Mouse (Mus musculus): ENCODE measurements around the gene Paf1.

The Paf1 gene

GRCm38 (mm10) chr7:28392429-28393271 is at the start of gene Paf1, which contains the start of gene Med29:
Paf1 (plus strand) TSS chr7:28392951.
Med29 (minus strand) TSS chr7:28392708.
- in situ Hi-C loops (cut with MboI; ENCODE audit: low pct_unique_long_range_greater_than_20kb in 1 of 2, low sequenced_read_pairs in 2 of 2, unreplicated experiment in 1 of 2) = no loop called here

- in situ Hi-C loops (cut with MboI; ENCODE audit: low pct_unique_long_range_greater_than_20kb in 1 of 2, low sequenced_read_pairs in 2 of 2, unreplicated experiment in 1 of 2) = no loop called here
These were observed 48.1 kb upstream of the Paf1 start for GRCm38 (mm10) chr7:28344637-28345036.

DNA sequence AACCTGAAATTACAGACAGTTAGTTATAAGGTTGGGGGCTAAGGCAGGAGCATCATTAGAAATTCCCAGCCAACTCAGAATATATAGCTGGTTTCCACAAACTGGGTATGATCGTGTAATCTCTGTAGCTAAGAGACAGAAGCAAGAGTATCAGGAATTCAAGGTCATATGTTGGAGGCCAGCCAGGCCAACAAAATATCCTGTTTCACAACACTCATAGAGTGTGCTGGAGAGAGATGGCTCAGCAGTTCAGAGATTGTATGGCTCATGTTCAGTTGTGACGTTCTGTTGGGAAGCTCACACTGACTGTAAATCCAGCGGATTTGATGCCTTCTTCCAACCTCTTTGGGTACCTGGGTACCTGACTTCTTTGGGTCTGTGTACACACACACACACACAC is 45.0 kb upstream of the Paf1 start:
- in situ Hi-C loops (cut with MboI; ENCODE audit: low pct_unique_long_range_greater_than_20kb in 1 of 2, low sequenced_read_pairs in 2 of 2, unreplicated experiment in 1 of 2) = no loop called here

DNA sequence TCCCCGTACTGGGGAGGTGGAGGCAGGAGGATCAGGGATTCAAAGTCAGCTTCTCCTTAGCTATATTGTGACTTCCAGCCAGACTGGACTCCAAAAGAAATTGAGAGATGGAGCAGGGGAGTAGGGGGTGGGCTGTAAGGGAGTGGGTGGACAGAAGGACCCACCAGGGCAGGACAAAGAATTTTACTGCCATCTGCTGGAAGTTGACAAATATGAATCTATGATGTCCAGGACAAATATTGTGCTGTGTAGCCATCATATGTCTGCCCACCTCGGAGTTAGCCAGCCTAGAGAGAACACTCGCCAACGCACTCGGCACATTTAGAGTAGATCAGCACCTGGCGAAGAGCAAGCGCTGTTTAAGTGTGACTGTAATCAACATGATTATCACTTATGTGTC is 44.1 kb upstream of the Paf1 start:
- in situ Hi-C loops (cut with MboI; ENCODE audit: low pct_unique_long_range_greater_than_20kb in 1 of 2, low sequenced_read_pairs in 2 of 2, unreplicated experiment in 1 of 2) = no loop called here

GRCm38 (mm10) chr7:28350155-28350883 is 42.4 kb upstream of the Paf1 start, which contains the start of gene Rps16:
Rps16 (plus strand) TSS chr7:28350652.
- in situ Hi-C loops (cut with MboI; ENCODE audit: low pct_unique_long_range_greater_than_20kb in 1 of 2, low sequenced_read_pairs in 2 of 2, unreplicated experiment in 1 of 2) = no loop called here

GRCm38 (mm10) chr7:28351676-28352191 is 41.0 kb upstream of the Paf1 start:
- in situ Hi-C loops (cut with MboI; ENCODE audit: low pct_unique_long_range_greater_than_20kb in 1 of 2, low sequenced_read_pairs in 2 of 2, unreplicated experiment in 1 of 2) = no loop called here

GRCm38 (mm10) chr7:28353267-28353666 is 39.5 kb upstream of the Paf1 start:
- in situ Hi-C loops (cut with MboI; ENCODE audit: low pct_unique_long_range_greater_than_20kb in 1 of 2, low sequenced_read_pairs in 2 of 2, unreplicated experiment in 1 of 2) = no loop called here

DNA sequence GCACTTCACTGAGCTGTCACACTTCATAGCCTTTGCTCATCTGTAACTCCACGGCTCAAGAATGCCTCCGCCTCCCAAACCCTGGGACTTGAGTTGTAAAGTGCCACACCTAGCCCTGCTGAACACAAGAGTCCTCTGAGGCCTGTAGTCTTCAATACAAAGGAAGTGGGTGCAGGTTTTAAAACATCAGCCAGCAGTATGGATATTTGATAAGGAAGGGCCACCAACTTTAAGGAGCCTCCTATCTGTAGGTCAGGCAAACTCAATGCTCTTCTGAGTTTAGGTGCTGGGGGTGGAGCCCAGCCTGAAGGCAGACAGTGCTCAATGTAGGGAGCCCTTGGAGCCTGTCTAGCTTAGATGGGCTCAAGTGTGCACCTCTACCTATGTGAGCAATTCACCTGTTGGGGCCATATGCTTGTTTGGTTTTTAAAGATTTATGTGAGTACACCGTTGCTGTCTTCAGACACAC is 38.6 kb upstream of the Paf1 start:
- in situ Hi-C loops (cut with MboI; ENCODE audit: low pct_unique_long_range_greater_than_20kb in 1 of 2, low sequenced_read_pairs in 2 of 2, unreplicated experiment in 1 of 2) = no loop called here

- in situ Hi-C loops (cut with MboI; ENCODE audit: low pct_unique_long_range_greater_than_20kb in 1 of 2, low sequenced_read_pairs in 2 of 2, unreplicated experiment in 1 of 2) = no loop called here
These were observed 38.2 kb upstream of the Paf1 start for GRCm38 (mm10) chr7:28354596-28354995.

- in situ Hi-C loops (cut with MboI; ENCODE audit: low pct_unique_long_range_greater_than_20kb in 1 of 2, low sequenced_read_pairs in 2 of 2, unreplicated experiment in 1 of 2) = no loop called here
These were observed 37.5 kb upstream of the Paf1 start for GRCm38 (mm10) chr7:28355221-28355620.

- in situ Hi-C loops (cut with MboI; ENCODE audit: low pct_unique_long_range_greater_than_20kb in 1 of 2, low sequenced_read_pairs in 2 of 2, unreplicated experiment in 1 of 2) = no loop called here
These were observed 35.8 kb upstream of the Paf1 start for GRCm38 (mm10) chr7:28356981-28357380.

GRCm38 (mm10) chr7:28357984-28358383 is 34.8 kb upstream of the Paf1 start:
- in situ Hi-C loops (cut with MboI; ENCODE audit: low pct_unique_long_range_greater_than_20kb in 1 of 2, low sequenced_read_pairs in 2 of 2, unreplicated experiment in 1 of 2) = no loop called here

DNA sequence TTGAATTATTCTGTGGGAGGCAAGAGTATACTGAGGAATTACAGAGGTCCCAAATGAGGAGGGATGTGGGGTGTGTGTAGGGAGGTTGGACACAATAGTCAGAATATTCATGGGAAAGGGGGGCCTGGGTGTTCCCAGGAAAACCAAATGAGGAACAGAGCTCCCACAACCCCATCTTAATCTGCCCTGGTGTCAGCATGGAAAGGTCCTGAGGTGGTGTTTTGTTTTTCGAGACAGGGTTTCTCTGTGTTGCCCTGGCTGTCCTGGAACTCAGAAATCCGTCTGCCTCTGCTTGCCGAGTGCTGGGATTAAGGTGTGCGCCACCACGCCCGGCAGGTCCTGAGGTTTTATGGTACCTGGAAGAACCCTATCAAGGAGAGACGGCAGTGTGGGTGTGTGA is 34.3 kb upstream of the Paf1 start:
- in situ Hi-C loops (cut with MboI; ENCODE audit: low pct_unique_long_range_greater_than_20kb in 1 of 2, low sequenced_read_pairs in 2 of 2, unreplicated experiment in 1 of 2) = no loop called here

DNA sequence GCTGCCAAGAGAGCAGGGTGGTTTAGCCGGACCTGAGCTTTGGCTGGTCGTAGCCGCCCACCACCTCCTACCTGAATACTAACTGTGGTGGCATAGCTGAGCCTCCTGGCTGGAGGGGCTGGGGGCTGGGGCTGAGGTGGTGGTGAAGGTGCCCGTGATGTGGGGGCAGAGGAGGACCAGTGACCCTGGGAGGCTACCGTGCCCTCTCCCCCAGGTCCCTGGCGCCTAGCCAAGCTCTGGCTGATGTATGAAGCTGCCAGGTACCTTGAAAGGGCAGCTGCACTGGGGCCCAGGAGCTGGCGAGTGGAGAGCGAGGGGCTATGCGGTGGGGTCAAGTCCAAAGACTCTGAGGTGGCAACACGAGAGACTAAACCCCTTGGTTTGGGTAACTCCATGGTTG is 32.9 kb upstream of the Paf1 start:
- in situ Hi-C loops (cut with MboI; ENCODE audit: low pct_unique_long_range_greater_than_20kb in 1 of 2, low sequenced_read_pairs in 2 of 2, unreplicated experiment in 1 of 2) = no loop called here

- in situ Hi-C loops (cut with MboI; ENCODE audit: low pct_unique_long_range_greater_than_20kb in 1 of 2, low sequenced_read_pairs in 2 of 2, unreplicated experiment in 1 of 2) = no loop called here
These were observed 32.5 kb upstream of the Paf1 start for GRCm38 (mm10) chr7:28360291-28360690.

DNA sequence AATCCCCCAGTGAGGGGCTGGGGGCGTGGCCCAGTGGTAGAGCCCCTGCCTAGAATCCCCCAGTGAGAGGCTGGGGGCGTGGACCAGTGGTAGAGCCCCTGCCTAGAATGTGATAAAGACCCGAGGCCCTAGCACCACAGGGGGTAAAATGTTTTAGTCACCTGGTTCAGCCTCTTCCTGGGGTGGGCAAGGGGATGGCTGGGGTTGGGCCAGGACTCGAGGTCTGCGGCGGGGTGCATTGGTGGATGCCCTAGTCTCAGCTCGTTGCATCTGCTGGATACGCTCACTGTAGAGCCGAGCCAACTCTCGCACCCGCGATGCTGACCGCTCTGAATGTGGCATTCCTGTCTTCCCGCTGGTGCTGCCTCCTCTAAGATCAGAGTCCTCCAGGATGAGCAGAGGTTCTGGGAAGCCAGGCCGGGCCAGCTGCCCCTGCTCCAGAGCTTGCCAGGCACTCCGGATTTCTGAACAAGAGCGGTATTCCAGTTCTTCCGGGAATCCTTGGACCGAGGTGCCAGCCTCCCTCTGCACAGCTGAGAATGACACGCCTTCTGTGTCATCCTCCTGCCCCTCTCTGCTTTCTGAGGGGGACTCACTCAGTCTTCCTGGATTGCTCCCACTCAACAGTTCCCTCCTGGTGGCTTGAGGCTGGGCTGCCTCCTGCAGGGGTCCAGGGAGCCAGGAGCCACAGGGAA is 31.0 kb upstream of the Paf1 start:
- in situ Hi-C loops (cut with MboI; ENCODE audit: low pct_unique_long_range_greater_than_20kb in 1 of 2, low sequenced_read_pairs in 2 of 2, unreplicated experiment in 1 of 2) = no loop called here

DNA sequence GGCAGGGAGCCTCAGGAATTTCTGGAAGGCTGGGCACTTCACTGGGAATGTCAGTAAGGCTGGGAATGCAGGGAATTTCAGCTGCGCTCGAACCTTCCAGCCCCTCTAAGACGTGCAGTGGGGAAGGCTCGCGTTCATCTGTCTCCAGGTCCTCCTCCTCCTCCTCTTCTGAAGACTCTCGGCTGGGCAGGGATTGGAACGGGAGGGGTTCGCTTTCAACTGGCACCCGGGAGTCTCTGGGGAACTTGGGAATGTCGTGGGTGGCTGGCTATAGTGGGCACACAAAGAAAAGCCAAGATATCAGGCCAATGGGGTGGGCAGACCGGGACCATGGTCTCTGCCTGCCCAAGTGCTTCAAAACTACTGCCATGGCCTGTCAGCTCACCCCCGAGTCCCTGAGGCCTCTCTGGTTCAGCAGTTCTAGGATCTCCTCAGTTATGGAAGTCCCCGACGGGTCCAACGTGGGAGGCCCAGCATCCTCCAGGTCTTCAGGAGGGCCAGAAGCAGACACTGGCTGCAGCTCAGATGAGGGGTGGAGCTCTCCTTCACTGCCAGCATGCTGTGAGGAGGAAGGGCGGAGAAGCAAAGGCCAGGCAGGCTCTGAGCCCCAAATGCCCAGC is 30.2 kb upstream of the Paf1 start:
- in situ Hi-C loops (cut with MboI; ENCODE audit: low pct_unique_long_range_greater_than_20kb in 1 of 2, low sequenced_read_pairs in 2 of 2, unreplicated experiment in 1 of 2) = no loop called here

- in situ Hi-C loops (cut with MboI; ENCODE audit: low pct_unique_long_range_greater_than_20kb in 1 of 2, low sequenced_read_pairs in 2 of 2, unreplicated experiment in 1 of 2) = no loop called here
These were observed 25.0 kb upstream of the Paf1 start for GRCm38 (mm10) chr7:28367663-28368275.

Measured in mouse embryonic stem cell (cell line).